Mouse (Mus musculus) colon, adult 2 months (tissue): ENCODE results near the gene Hipk4. TPM values are rescaled to one million over a fixed set of nuclear protein-coding genes. Genes with fewer than 3 reads are reported as not detected.

Source experiments
- polyA plus RNA-seq: library from polyadenylated mRNA; depleted of rRNA; stranded (reverse); fragments of >200 nt; gene quantifications from 2 replicates; pipeline ENCODE4 v1.2.3, GENCODE M21; 2012; rRNA removed

Gene Hipk4
- 1.1 and 1.4 TPM in 2 replicates for polyA plus RNA-seq

GRCm38 (mm10) chr7:27522967-27523366 lies at the start of gene Hipk4:
Gene Hipk4 (plus strand): TSS chr7:27523267.

DNA sequence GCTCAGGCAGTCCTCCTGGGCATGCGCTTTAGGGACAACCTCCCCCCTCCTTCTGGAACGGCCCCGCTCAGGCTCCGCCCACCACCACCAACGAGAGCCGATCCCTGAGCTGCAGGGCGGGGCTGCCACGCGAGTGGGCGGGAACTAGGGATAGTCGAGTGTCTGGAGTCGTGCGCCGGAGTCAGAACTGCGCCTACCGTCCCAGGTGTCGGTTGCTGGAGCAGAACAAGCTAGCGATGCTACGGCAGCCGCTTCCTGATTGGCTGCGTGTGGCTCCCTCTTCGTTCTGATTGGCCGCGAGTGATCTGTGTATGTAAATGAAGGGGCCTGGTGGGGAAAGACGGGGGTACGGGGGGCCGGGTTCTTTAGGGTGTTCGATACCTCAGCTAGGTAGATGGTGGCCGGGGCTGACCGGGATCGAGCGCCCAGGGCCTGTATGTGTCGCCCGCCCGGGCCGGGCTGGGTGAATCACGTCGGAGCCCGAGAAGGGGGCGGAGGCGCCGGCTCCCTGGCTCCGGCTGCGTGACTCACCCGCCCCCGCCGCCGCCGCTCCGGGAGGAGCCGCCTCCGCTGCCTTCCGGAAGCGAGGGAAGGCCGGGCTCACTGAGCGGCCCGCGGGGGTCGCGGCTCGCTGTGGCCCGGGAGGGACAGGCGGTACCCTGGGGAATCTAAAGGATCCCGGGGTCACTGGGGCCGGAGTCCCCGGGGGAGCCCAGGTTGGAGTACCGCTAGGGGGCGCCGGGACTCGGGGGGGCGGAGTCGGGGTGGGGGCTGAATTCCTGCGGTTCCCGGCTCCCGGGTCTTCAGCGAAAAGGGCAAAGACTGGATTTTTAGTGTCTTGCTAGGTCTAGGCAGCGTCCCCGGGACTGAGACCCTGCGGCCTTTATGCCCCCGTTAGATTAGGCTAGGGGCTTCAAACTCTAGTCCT lies 36.0 kb upstream of the Hipk4 start, which contains the start of gene Sertad1:
Gene Sertad1, plus strand, starts transcription at position 141 of the 928 bp plus-strand sequence.

DNA sequence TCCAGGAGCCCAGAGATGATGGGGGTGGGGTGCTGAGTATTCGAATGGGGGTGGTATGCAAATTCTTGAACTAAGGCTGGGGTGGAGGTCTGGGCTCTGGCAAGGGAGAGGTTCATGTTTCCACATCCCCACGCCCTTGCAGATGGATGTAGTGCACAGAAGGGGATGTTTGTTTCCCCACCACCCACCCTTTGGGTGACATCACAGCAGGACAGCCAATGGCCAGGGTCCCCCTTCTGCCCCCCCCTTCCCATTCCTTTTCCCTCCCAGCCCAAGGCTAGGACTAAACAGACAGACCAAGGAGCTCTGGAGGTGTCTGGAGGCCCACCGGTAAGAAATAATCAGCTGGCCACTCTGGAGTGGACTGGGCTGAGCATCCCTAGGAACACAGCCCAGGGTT lies 24.0 kb upstream of the Hipk4 start, which contains the start of gene Prx:
Gene Prx, plus strand, starts transcription at position 289 of the 400 bp plus-strand sequence.

DNA sequence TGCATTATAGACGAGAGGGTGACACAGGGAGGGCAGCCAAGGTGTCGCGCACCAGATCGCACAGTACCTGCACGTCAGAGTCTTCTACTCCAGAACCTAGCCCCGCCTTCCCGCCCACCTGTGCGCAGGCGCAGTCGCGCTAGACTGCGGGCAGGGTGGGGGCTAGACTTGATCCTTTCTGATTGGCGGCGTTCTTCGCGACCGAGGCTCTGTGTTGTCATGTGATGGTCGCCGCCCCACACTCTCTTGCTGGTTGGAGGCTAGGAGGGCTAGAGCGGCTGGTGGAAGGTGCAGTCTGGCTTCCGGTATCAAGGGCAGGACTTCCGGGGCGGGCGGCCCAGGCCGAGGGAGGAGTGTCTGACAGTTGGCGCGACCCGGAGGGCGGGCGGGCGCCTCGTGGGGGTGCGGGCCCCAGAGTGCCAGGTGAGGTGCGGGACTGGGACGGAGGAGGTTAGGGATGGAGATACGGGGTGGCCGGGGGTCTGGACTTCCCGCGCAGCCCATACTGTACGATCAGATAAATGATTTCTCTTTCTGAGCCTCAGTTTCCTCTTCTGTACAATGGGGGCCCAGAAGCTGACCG lies 30.0 kb downstream of the Hipk4 start, which contains the start of the genes Pld3 and 2310022A10Rik:
Gene Pld3, minus strand, starts transcription at position 288 of the 583 bp plus-strand sequence.
Gene 2310022A10Rik, plus strand, starts transcription at position 303 of the 583 bp plus-strand sequence.

Other genes with a start within 250 kb of the Hipk4 start
- gene Ltbp4, start 185.6 kb upstream of the Hipk4 start, polyA plus RNA-seq, result 310 and 356 TPM in 2 replicates
- gene Shkbp1, start 167.2 kb upstream of the Hipk4 start, polyA plus RNA-seq, result 107 and 150 TPM in 2 replicates
- gene Gm20479, start 165.8 kb upstream of the Hipk4 start, polyA plus RNA-seq, result not detected in 2 replicates
- 0.57 and 1.0 TPM in 2 replicates for gene Sptbn4, start 75.6 kb upstream of the Hipk4 start, polyA plus RNA-seq
- 146 and 164 TPM in 2 replicates for gene Blvrb, start 75.3 kb upstream of the Hipk4 start, polyA plus RNA-seq
- gene Sertad3, start 49.5 kb upstream of the Hipk4 start, polyA plus RNA-seq, result 14.3 and 15.9 TPM in 2 replicates
- gene Sertad1, start 36.4 kb upstream of the Hipk4 start, polyA plus RNA-seq, result 71.5 and 84.1 TPM in 2 replicates
- 1.5 and 2.3 TPM in 2 replicates for gene Prx, start 23.9 kb upstream of the Hipk4 start, polyA plus RNA-seq
- gene Pld3, start 30.0 kb downstream of the Hipk4 start, polyA plus RNA-seq, result 108 and 120 TPM in 2 replicates
- gene 2310022A10Rik, start 30.0 kb downstream of the Hipk4 start, polyA plus RNA-seq, result 21.1 and 22.8 TPM in 2 replicates
- 42.0 and 45.4 TPM in 2 replicates for gene Akt2, start 68.3 kb downstream of the Hipk4 start, polyA plus RNA-seq
- 0.28 and 0.57 TPM in 2 replicates for gene Ttc9b, start 130.6 kb downstream of the Hipk4 start, polyA plus RNA-seq
- gene Map3k10, start 151.3 kb downstream of the Hipk4 start, polyA plus RNA-seq, result 34.9 and 35.9 TPM in 2 replicates
- gene Zfp607b, start 166.1 kb downstream of the Hipk4 start, polyA plus RNA-seq, result 0.08 and 0.20 TPM in 2 replicates
- 0.73 and 1.0 TPM in 2 replicates for gene Zfp60, start 208.1 kb downstream of the Hipk4 start, polyA plus RNA-seq